Mouse (Mus musculus) spleen, adult 2 months (tissue): ENCODE measurements around the gene Sorbs1.

ENCODE experiments used
- CTCF ChIP-seq: fragments of 200-500 bp; IDR thresholded peaks from 2 replicates; pipeline ENCODE4 v1.5.1; 2011; ENCODE audit warnings: mild to moderate bottlenecking, inconsistent platforms; ENCODE audit not compliant: insufficient read depth, insufficient read length, insufficient replicate concordance; ENCODE audit errors: extremely low read depth
- POLR2A ChIP-seq: fragments of 200-500 bp; IDR thresholded peaks from 2 replicates; pipeline ENCODE4 v1.6.1; 2011; ENCODE audit warnings: low read depth, low read length, inconsistent platforms

GRCm38 (mm10) chr19:40406661-40407060 lies 106.9 kb downstream of the Sorbs1 start:
- TF ChIP-seq POLR2A (no peak), CTCF (no peak)
